Mouse (Mus musculus) hematopoietic stem cell, adult 5-6 weeks (primary cell): ENCODE measurements around the gene Nhsl1. TPM values are rescaled to one million over a fixed set of nuclear protein-coding genes. Genes with fewer than 3 reads are reported as not detected.

Source experiments
- ATAC-seq, 2 experiments: fragments of 125-278 bp in 1 of 2; replicated peaks in 1 of 2; 2 replicates each; pipeline ENCODE4 v1.8.0; 2016 to 2017; ENCODE audit warnings: inconsistent platforms in 2 of 2, mild to moderate bottlenecking in 2 of 2, moderate number of reproducible peaks in 2 of 2, low read depth in 1 of 2, moderate TSS enrichment in 1 of 2; ENCODE audit not compliant: low FRiP score in 2 of 2, poor library complexity in 2 of 2, severe bottlenecking in 2 of 2, insufficient read depth in 1 of 2, low TSS enrichment in 1 of 2
- total RNA-seq: library from RNA; stranded (forward); fragments of 172-1452, 232-1000 nt; gene quantifications from 2 replicates; pipeline ENCODE4 v1.2.3, GENCODE M21; 2017

Gene Nhsl1
- total RNA-seq, 1 experiment from 2014 or later: 2.6 TPM

- ATAC-seq: no peak
Observed at GRCm38 (mm10) chr10:18454161-18454560, 135.4 kb downstream of the Nhsl1 start.

- ATAC-seq: no peak
Observed at GRCm38 (mm10) chr10:18455301-18455920, 136.6 kb downstream of the Nhsl1 start.

GRCm38 (mm10) chr10:18457808-18458475 is 139.2 kb downstream of the Nhsl1 start:
- ATAC-seq: no peak

- ATAC-seq: no peak
Observed at GRCm38 (mm10) chr10:18461336-18461735, 142.6 kb downstream of the Nhsl1 start.

- ATAC-seq: no peak
Observed at GRCm38 (mm10) chr10:18463071-18463841, 144.5 kb downstream of the Nhsl1 start.

GRCm38 (mm10) chr10:18468396-18468795 is 149.6 kb downstream of the Nhsl1 start:
- no peak for ATAC-seq

- ATAC-seq: peak; percentile 45 to 58; a peak in 3 of 4 replicates
Observed at GRCm38 (mm10) chr10:18469279-18470135, 150.7 kb downstream of the Nhsl1 start.

GRCm38 (mm10) chr10:18470351-18471060 is 151.7 kb downstream of the Nhsl1 start:
- ATAC-seq: no peak

GRCm38 (mm10) chr10:18471648-18472047 is 152.9 kb downstream of the Nhsl1 start:
- ATAC-seq: no peak

GRCm38 (mm10) chr10:18475126-18475525 is 156.3 kb downstream of the Nhsl1 start:
- ATAC-seq: no peak

GRCm38 (mm10) chr10:18478294-18478693 is 159.5 kb downstream of the Nhsl1 start:
- ATAC-seq: no peak

GRCm38 (mm10) chr10:18479285-18479684 is 160.5 kb downstream of the Nhsl1 start:
- no peak for ATAC-seq

- ATAC-seq: no peak
Observed at GRCm38 (mm10) chr10:18480836-18481235, 162.1 kb downstream of the Nhsl1 start.

GRCm38 (mm10) chr10:18482558-18483141 is 163.9 kb downstream of the Nhsl1 start:
- ATAC-seq: no peak

GRCm38 (mm10) chr10:18483658-18484057 is 164.9 kb downstream of the Nhsl1 start:
- no peak for ATAC-seq

- no peak for ATAC-seq
Observed at GRCm38 (mm10) chr10:18484731-18485130, 165.9 kb downstream of the Nhsl1 start.
